Mouse (Mus musculus) hindbrain, embryonic 16.5 days (tissue): ENCODE measurements around the gene Zcchc24. TPM values are rescaled to one million over a fixed set of nuclear protein-coding genes. Genes with fewer than 3 reads are reported as not detected.

Source experiments
- ATAC-seq: fragments of 200-750 bp; cut with Nextera tagmentation; 2 replicates; pipeline ENCODE4 v1.8.0; 2017; ENCODE audit warnings: moderate TSS enrichment, moderate library complexity
- H3K27ac ChIP-seq: fragments of 300-500 bp; sonication (generic); 2 replicates; pipeline ENCODE4 v1.5.1; 2014; ENCODE audit warnings: low read depth, mild to moderate bottlenecking, control low read depth, low read length, moderate library complexity
- H3K27me3 ChIP-seq: fragments of 300-500 bp; sonication (generic); replicated peaks from 2 replicates; pipeline ENCODE4 v1.6.1; 2014; ENCODE audit warnings: low read length; ENCODE audit not compliant: control insufficient read depth, insufficient read depth
- H3K36me3 ChIP-seq: fragments of 300-500 bp; sonication (generic); 2 replicates; pipeline ENCODE4 v1.6.1; 2014; ENCODE audit warnings: mild to moderate bottlenecking, low read length, moderate library complexity, mixed read lengths; ENCODE audit not compliant: control insufficient read depth, insufficient read depth
- H3K4me1 ChIP-seq: fragments of 300-500 bp; sonication (generic); 2 replicates; pipeline ENCODE4 v1.6.1; 2014; ENCODE audit warnings: low read depth, low read length; ENCODE audit not compliant: control insufficient read depth, insufficient read depth
- H3K4me2 ChIP-seq: fragments of 300-500 bp; sonication (generic); 2 replicates; pipeline ENCODE4 v1.6.1; 2014; ENCODE audit warnings: mild to moderate bottlenecking, low read length, control low read depth, moderate library complexity
- H3K4me3 ChIP-seq: fragments of 300-500 bp; sonication (generic); 2 replicates; pipeline ENCODE4 v1.5.1; 2014; ENCODE audit warnings: mild to moderate bottlenecking, low read length, control low read depth, moderate library complexity
- H3K9ac ChIP-seq: fragments of 300-500 bp; sonication (generic); 2 replicates; pipeline ENCODE4 v1.6.1; 2014; ENCODE audit warnings: low read depth, mild to moderate bottlenecking, control low read depth, low read length, moderate library complexity
- H3K9me3 ChIP-seq: fragments of 300-500 bp; sonication (generic); 2 replicates; pipeline ENCODE4 v1.6.1; 2014; ENCODE audit warnings: mild to moderate bottlenecking, low read length, moderate library complexity; ENCODE audit not compliant: control insufficient read depth
- WGBS: fragments of 180-500 bp; shearing (Covaris S2); extraction: QIAGEN DNeasy Blood & Tissue Kit; methylation state at CpG from one replicate; pipeline ENCODE4 v1.1.7; 2014; 5-methylcytosine and 5-hydroxymethylcytosine counted together
- polyA plus RNA-seq: library from polyadenylated mRNA; unstranded; fragments of >200 nt; fragmentation: Nextera tagmentation; extraction: Ambion mirVana; gene quantifications from 2 replicates; pipeline ENCODE4 v1.2.1, GENCODE M21; 2015

Gene Zcchc24
- polyA plus RNA-seq, 1 experiment from 2014 or later = 10.1 TPM

- 61% methylated on average over 5 of the region's 5 CpGs for WGBS
- Histone ChIP-seq H3K9ac (no peak overlapping the region), H3K36me3 (no peaks in the 10 kb centered on the region), H3K27me3 (no peaks in the 10 kb centered on the region), H3K4me1 (no peaks in the 10 kb centered on the region), H3K4me3 (no peak overlapping the region), H3K9me3 (no peaks in the 10 kb centered on the region), H3K4me2 (no peak overlapping the region), H3K27ac (no peak overlapping the region)
- peak; percentile 27; the same call in 1 of the 2 replicates for ATAC-seq
Measured at GRCm38 (mm10) chr14:25786959-25787358, 18.1 kb upstream of the Zcchc24 start.

GRCm38 (mm10) chr14:25785210-25785609 lies 16.4 kb upstream of the Zcchc24 start:
- WGBS = 96% methylated on average over 4 of the region's 4 CpGs
- H3K4me1 ChIP-seq = no peaks in the 10 kb centered on the region
- no peak overlapping the region for H3K9ac ChIP-seq
- H3K36me3 ChIP-seq = no peaks in the 10 kb centered on the region
- H3K27me3 ChIP-seq = no peaks in the 10 kb centered on the region
- no peak overlapping the region for H3K27ac ChIP-seq
- H3K4me2 ChIP-seq = no peak overlapping the region
- no peak for ATAC-seq
- no peaks in the 10 kb centered on the region for H3K9me3 ChIP-seq
- H3K4me3 ChIP-seq = no peak overlapping the region

GRCm38 (mm10) chr14:25783220-25783619 lies 14.4 kb upstream of the Zcchc24 start:
- 58% methylated on average over 7 of the region's 7 CpGs for WGBS
- H3K36me3 ChIP-seq = no peaks in the 10 kb centered on the region
- no peak overlapping the region for H3K27ac ChIP-seq
- no peak overlapping the region for H3K4me2 ChIP-seq
- H3K4me3 ChIP-seq = no peak overlapping the region
- H3K9me3 ChIP-seq = no peaks in the 10 kb centered on the region
- no peak for ATAC-seq
- no peaks in the 10 kb centered on the region for H3K27me3 ChIP-seq
- no peak overlapping the region for H3K9ac ChIP-seq
- no peaks in the 10 kb centered on the region for H3K4me1 ChIP-seq

GRCm38 (mm10) chr14:25780601-25781000 lies 11.8 kb upstream of the Zcchc24 start:
- WGBS = 68% methylated on average over 11 of the region's 11 CpGs
- no peak for ATAC-seq

GRCm38 (mm10) chr14:25776294-25776693 lies 7.5 kb upstream of the Zcchc24 start:
- WGBS = 67% methylated on average over 6 of the region's 6 CpGs
- ATAC-seq = no peak
- no peaks in the 10 kb centered on the region for H3K36me3 ChIP-seq

More at GRCm38 (mm10) chr14:25780601-25781000, 11.8 kb upstream of the Zcchc24 start:
- Histone ChIP-seq H3K4me1 (no peaks in the 10 kb centered on the region), H3K4me3 (no peak overlapping the region), H3K9me3 (no peaks in the 10 kb centered on the region), H3K27me3 (no peaks in the 10 kb centered on the region), H3K9ac (no peak overlapping the region), H3K27ac (no peak overlapping the region), H3K36me3 (no peaks in the 10 kb centered on the region), H3K4me2 (no peak overlapping the region)

GRCm38 (mm10) chr14:25774100-25774499 lies 5.3 kb upstream of the Zcchc24 start:
- Histone ChIP-seq H3K27ac (no peak overlapping the region), H3K9ac (no peak overlapping the region), H3K4me1 (peaks cover 1% of the 10 kb centered on the region; the same call in 1 of the 2 replicates), H3K4me3 (no peak overlapping the region), H3K27me3 (no peaks in the 10 kb centered on the region), H3K36me3 (no peaks in the 10 kb centered on the region), H3K4me2 (no peak overlapping the region), H3K9me3 (no peaks in the 10 kb centered on the region)
- WGBS = 44% methylated on average over 5 of the region's 5 CpGs
- no peak for ATAC-seq

More at GRCm38 (mm10) chr14:25776294-25776693, 7.5 kb upstream of the Zcchc24 start:
- no peak overlapping the region for H3K9ac ChIP-seq
- H3K27ac ChIP-seq = no peak overlapping the region
- no peaks in the 10 kb centered on the region for H3K9me3 ChIP-seq
- H3K27me3 ChIP-seq = no peaks in the 10 kb centered on the region
- no peaks in the 10 kb centered on the region for H3K4me1 ChIP-seq
- H3K4me2 ChIP-seq = no peak overlapping the region
- H3K4me3 ChIP-seq = no peak overlapping the region

- Histone ChIP-seq H3K9ac (no peak overlapping the region), H3K4me3 (no peak overlapping the region), H3K27ac (no peak overlapping the region), H3K27me3 (no peaks in the 10 kb centered on the region), H3K9me3 (no peaks in the 10 kb centered on the region), H3K4me2 (no peak overlapping the region), H3K36me3 (no peaks in the 10 kb centered on the region), H3K4me1 (peaks cover 10% of the 10 kb centered on the region)
- 77% methylated on average over 4 of the region's 4 CpGs for WGBS
- no peak for ATAC-seq
Measured at GRCm38 (mm10) chr14:25773039-25773438, 4.2 kb upstream of the Zcchc24 start.

GRCm38 (mm10) chr14:25769626-25770306 lies 927 bp upstream of the Zcchc24 start:
- no peaks in the 10 kb centered on the region for H3K9me3 ChIP-seq
- no peaks in the 10 kb centered on the region for H3K27me3 ChIP-seq
- no peaks in the 10 kb centered on the region for H3K36me3 ChIP-seq
- no peak for ATAC-seq
- peak overlapping the region; percentile 95 for H3K4me2 ChIP-seq
- H3K4me1 ChIP-seq = peaks cover 15% of the 10 kb centered on the region
- H3K27ac ChIP-seq = no peak overlapping the region
- H3K9ac ChIP-seq = no peak overlapping the region
- WGBS = 25% methylated on average over 8 of the region's 8 CpGs
- no peak overlapping the region for H3K4me3 ChIP-seq

GRCm38 (mm10) chr14:25768261-25768893 lies 462 bp downstream of the Zcchc24 start:
- no peaks in the 10 kb centered on the region for H3K27me3 ChIP-seq
- peak; percentile 25 for ATAC-seq
- WGBS = under 1% methylated on average over 41 of the region's 50 CpGs

More at GRCm38 (mm10) chr14:25768261-25768893, 462 bp downstream of the Zcchc24 start:
- peaks cover 15% of the 10 kb centered on the region for H3K4me1 ChIP-seq
- peak overlapping the region; percentile 71 for H3K4me3 ChIP-seq
- H3K9ac ChIP-seq = peak overlapping the region; percentile 71
- H3K36me3 ChIP-seq = no peaks in the 10 kb centered on the region
- H3K27ac ChIP-seq = peak overlapping the region; percentile 55
- H3K4me2 ChIP-seq = peak overlapping the region; percentile 95
- H3K9me3 ChIP-seq = no peaks in the 10 kb centered on the region
